Mouse (Mus musculus) ES-Bruce4 (cell line): ENCODE measurements around the gene Gsdma2.
"Not testable (repeated sequence)": the region's sequence is repeated elsewhere in the genome, so short reads cannot be mapped to it uniquely, and the experiment has no call there.

Experiments used
- CTCF ChIP-seq: IDR thresholded peaks from one replicate; pipeline ENCODE4 v1.8.1; 2011; ENCODE audit warnings: low read depth, low read length
- POLR2A ChIP-seq: IDR thresholded peaks from one replicate; pipeline ENCODE4 v1.8.1; 2011; ENCODE audit warnings: low read length; ENCODE audit not compliant: insufficient read depth

GRCm38 (mm10) chr11:98673136-98673535 is 26.6 kb downstream of the Gsdma2 start:
- TF ChIP-seq POLR2A, result not testable (repeated sequence)
- TF ChIP-seq CTCF, result peak; percentile 50
